Comparison of ENCODE assay signal across 13 mouse cellular contexts in genomic region chr12:5856421-5856820, GRCm38 (mm10).
DNase-seq lines count a peak whose midpoint lies in the region; ATAC-seq lines count a peak whose summit lies in the region.
"Had no signal": no experiment of that assay in that cellular context is flagged by ENCODE, and none has a peak within 500 bp of the region (broad histone marks: within the 10 kb centered on the region; RNA-seq: fewer than 3 reads in every experiment).

No protein-coding gene starts in this region.

- no peak overlapping the region for H3K9ac ChIP-seq in midbrain, embryonic 12.5 days (replicated peaks)
- H3K9ac ChIP-seq in midbrain, embryonic 15.5 days = no peak overlapping the region
- no peak overlapping the region for H3K9ac ChIP-seq in hindbrain, embryonic 15.5 days
- no peak overlapping the region for H3K9ac ChIP-seq in liver, embryonic 12.5 days
- H3K9ac ChIP-seq: midbrain, embryonic 13.5 days had no signal

- peak; percentile 16 to 37 for DNase-seq in left cerebral cortex, adult 18-20 months (ENCODE audit: low spot score in 2 of 2)
- DNase-seq in right cerebral cortex, postnatal 14 days = peak; percentile 12
- DNase-seq in gastrocnemius, adult 8-10 months (ENCODE audit: low spot score in 2 of 2) = no peak
- no peak for DNase-seq in spleen, postnatal 36 days (ENCODE audit: low spot score in 2 of 2)
- DNase-seq: adrenal gland, postnatal 14 days; heart, postnatal 36 days; kidney, postnatal 10 days had no signal

- no peak overlapping the region for H3K4me2 ChIP-seq in midbrain, embryonic 12.5 days (replicated peaks)
- H3K4me2 ChIP-seq in midbrain, embryonic 15.5 days = no peak overlapping the region
- H3K4me2 ChIP-seq in hindbrain, embryonic 15.5 days = no peak overlapping the region
- no peak overlapping the region for H3K4me2 ChIP-seq in liver, embryonic 12.5 days
- H3K4me2 ChIP-seq: midbrain, embryonic 13.5 days had no signal

- WGBS in midbrain, embryonic 12.5 days = 55% methylated on average over 3 of the region's 3 CpGs
- WGBS in midbrain, embryonic 15.5 days = 53% methylated on average over 3 of the region's 3 CpGs
- WGBS in hindbrain, embryonic 15.5 days = 37% methylated on average over 3 of the region's 3 CpGs
- WGBS in liver, embryonic 12.5 days (ENCODE audit: insufficient replicate concordance) = 49% methylated on average over 3 of the region's 3 CpGs

- no peaks in the 10 kb centered on the region for H3K36me3 ChIP-seq in midbrain, embryonic 12.5 days
- no peaks in the 10 kb centered on the region for H3K36me3 ChIP-seq in midbrain, embryonic 15.5 days (replicated peaks)
- no peaks in the 10 kb centered on the region for H3K36me3 ChIP-seq in hindbrain, embryonic 15.5 days
- no peaks in the 10 kb centered on the region for H3K36me3 ChIP-seq in liver, embryonic 12.5 days
- H3K36me3 ChIP-seq: midbrain, embryonic 13.5 days had no signal

- H3K4me1 ChIP-seq in midbrain, embryonic 12.5 days = no peaks in the 10 kb centered on the region
- H3K4me1 ChIP-seq in midbrain, embryonic 15.5 days = no peaks in the 10 kb centered on the region
- no peaks in the 10 kb centered on the region for H3K4me1 ChIP-seq in hindbrain, embryonic 15.5 days (replicated peaks)
- no peaks in the 10 kb centered on the region for H3K4me1 ChIP-seq in liver, embryonic 12.5 days
- H3K4me1 ChIP-seq: midbrain, embryonic 13.5 days had no signal

- no peak overlapping the region for H3K4me3 ChIP-seq in midbrain, embryonic 12.5 days
- no peak overlapping the region for H3K4me3 ChIP-seq in midbrain, embryonic 15.5 days
- H3K4me3 ChIP-seq in hindbrain, embryonic 15.5 days = no peak overlapping the region
- no peak overlapping the region for H3K4me3 ChIP-seq in liver, embryonic 12.5 days
- H3K4me3 ChIP-seq: midbrain, embryonic 13.5 days had no signal

- H3K27ac ChIP-seq in midbrain, embryonic 12.5 days (replicated peaks) = no peak overlapping the region
- no peak overlapping the region for H3K27ac ChIP-seq in midbrain, embryonic 15.5 days
- 0 out of 2 replicates have a peak overlapping the region, but pooled peaks have one; percentile 18 for H3K27ac ChIP-seq in hindbrain, embryonic 15.5 days (replicated peaks)
- H3K27ac ChIP-seq in liver, embryonic 12.5 days = no peak overlapping the region
- H3K27ac ChIP-seq: midbrain, embryonic 13.5 days had no signal

- H3K9me3 ChIP-seq in midbrain, embryonic 12.5 days = no peaks in the 10 kb centered on the region
- H3K9me3 ChIP-seq in midbrain, embryonic 15.5 days = no peaks in the 10 kb centered on the region
- no peaks in the 10 kb centered on the region for H3K9me3 ChIP-seq in hindbrain, embryonic 15.5 days
- no peaks in the 10 kb centered on the region for H3K9me3 ChIP-seq in liver, embryonic 12.5 days (replicated peaks)
- H3K9me3 ChIP-seq: midbrain, embryonic 13.5 days had no signal

- 0 out of 2 replicates have a peak, but pooled peaks have one; percentile 34 for ATAC-seq in midbrain, embryonic 12.5 days (ENCODE audit: low FRiP score, low read depth)
- no peak for ATAC-seq in midbrain, embryonic 15.5 days (replicated peaks)
- ATAC-seq in hindbrain, embryonic 15.5 days (ENCODE audit: low FRiP score, low read depth) = no peak
- ATAC-seq in liver, embryonic 12.5 days = no peak
- ATAC-seq: midbrain, embryonic 13.5 days; Patski had no signal

- H3K27me3 ChIP-seq in midbrain, embryonic 12.5 days = no peaks in the 10 kb centered on the region
- H3K27me3 ChIP-seq in midbrain, embryonic 15.5 days (replicated peaks) = no peaks in the 10 kb centered on the region
- no peaks in the 10 kb centered on the region for H3K27me3 ChIP-seq in hindbrain, embryonic 15.5 days
- no peaks in the 10 kb centered on the region for H3K27me3 ChIP-seq in liver, embryonic 12.5 days (replicated peaks)
- H3K27me3 ChIP-seq: midbrain, embryonic 13.5 days; Patski had no signal

Comparison
In these comparisons a context has a peak if more than half of its experiments do, and no peak if none do; other contexts are left out.
1. DNase-seq: peak in left cerebral cortex, adult 18-20 months (2 of 2) and right cerebral cortex, postnatal 14 days (single experiment); none in gastrocnemius, adult 8-10 months (0 of 2) and spleen, postnatal 36 days (0 of 2).